Mouse (Mus musculus) neural tube, embryonic 12.5 days (tissue): ENCODE results near the gene Krt13. TPM values are rescaled to one million over a fixed set of nuclear protein-coding genes. Genes with fewer than 3 reads are reported as not detected.

Experiments
- ATAC-seq: fragments of 200-750 bp; cut with Nextera tagmentation; 2 replicates; pipeline ENCODE4 v1.8.0; 2017; ENCODE audit warnings: low read depth, mild to moderate bottlenecking, moderate TSS enrichment, moderate library complexity; ENCODE audit not compliant: low FRiP score
- H3K27ac ChIP-seq: fragments of 300-500 bp; sonication (generic); 2 replicates; pipeline ENCODE4 v1.5.1; 2016
- H3K27me3 ChIP-seq: fragments of 300-500 bp; sonication (generic); replicated peaks from 2 replicates; pipeline ENCODE4 v1.6.1; 2016; ENCODE audit warnings: mild to moderate bottlenecking
- H3K36me3 ChIP-seq: fragments of 300-500 bp; sonication (generic); 2 replicates; pipeline ENCODE4 v1.6.1; 2016; ENCODE audit warnings: mild to moderate bottlenecking
- H3K4me1 ChIP-seq: fragments of 300-500 bp; sonication (generic); 2 replicates; pipeline ENCODE4 v1.6.1; 2016
- H3K4me2 ChIP-seq: fragments of 300-500 bp; sonication (generic); replicated peaks from 2 replicates; pipeline ENCODE4 v1.6.1; 2016; ENCODE audit warnings: mild to moderate bottlenecking
- H3K4me3 ChIP-seq: fragments of 300-500 bp; sonication (generic); 2 replicates; pipeline ENCODE4 v1.5.1; 2016
- H3K9ac ChIP-seq: fragments of 300-500 bp; sonication (generic); 2 replicates; pipeline ENCODE4 v1.6.1; 2016; ENCODE audit warnings: mild to moderate bottlenecking
- H3K9me3 ChIP-seq: fragments of 300-500 bp; sonication (generic); 2 replicates; pipeline ENCODE4 v1.6.1; 2016; ENCODE audit warnings: mild to moderate bottlenecking
- WGBS: fragments of 180-500 bp; shearing (Covaris S2); methylation state at CpG from one replicate; pipeline ENCODE4 v1.1.7; 2016; 5-methylcytosine and 5-hydroxymethylcytosine counted together
- polyA plus RNA-seq: library from polyadenylated mRNA; unstranded; fragments of >200 nt; fragmentation: Nextera tagmentation; extraction: Ambion mirVana; gene quantifications from 2 replicates; pipeline ENCODE4 v1.2.1, GENCODE M21; 2016

Gene Krt13
- polyA plus RNA-seq, 1 experiment from 2014 or later, result 0.23 TPM

DNA sequence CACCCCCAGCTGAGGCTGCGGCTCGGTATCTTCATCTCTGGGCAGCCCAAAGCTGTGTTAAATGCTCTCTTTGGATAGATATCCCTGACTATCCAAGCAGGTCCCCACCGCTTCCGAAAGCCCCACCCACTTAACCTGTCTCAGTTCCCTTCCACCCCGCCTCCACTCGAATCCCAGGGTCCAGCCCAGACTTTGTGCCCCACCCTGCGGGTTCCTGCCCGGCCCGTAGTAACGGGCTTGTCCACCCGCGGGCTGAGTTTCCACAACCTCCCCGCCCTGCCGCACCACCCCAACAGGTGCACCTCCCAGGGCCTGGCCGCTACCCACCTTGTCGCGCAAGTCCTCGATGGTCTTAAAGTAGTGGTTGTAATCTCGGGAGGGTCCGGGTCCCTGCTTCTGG, 23.7 kb upstream of the Krt13 start:
- Histone ChIP-seq H3K4me2 (peak overlapping the region; percentile 48), H3K4me1 (peaks cover 9% of the 10 kb centered on the region), H3K36me3 (no peaks in the 10 kb centered on the region), H3K9ac (no peak overlapping the region), H3K27ac (no peak overlapping the region), H3K9me3 (no peaks in the 10 kb centered on the region), H3K4me3 (0 out of 2 replicates have a peak overlapping the region, but pooled peaks have one; percentile 13), H3K27me3 (peaks cover 33% of the 10 kb centered on the region)
- no peak for ATAC-seq
- WGBS, result under 1% methylated on average over 20 of the region's 20 CpGs

DNA sequence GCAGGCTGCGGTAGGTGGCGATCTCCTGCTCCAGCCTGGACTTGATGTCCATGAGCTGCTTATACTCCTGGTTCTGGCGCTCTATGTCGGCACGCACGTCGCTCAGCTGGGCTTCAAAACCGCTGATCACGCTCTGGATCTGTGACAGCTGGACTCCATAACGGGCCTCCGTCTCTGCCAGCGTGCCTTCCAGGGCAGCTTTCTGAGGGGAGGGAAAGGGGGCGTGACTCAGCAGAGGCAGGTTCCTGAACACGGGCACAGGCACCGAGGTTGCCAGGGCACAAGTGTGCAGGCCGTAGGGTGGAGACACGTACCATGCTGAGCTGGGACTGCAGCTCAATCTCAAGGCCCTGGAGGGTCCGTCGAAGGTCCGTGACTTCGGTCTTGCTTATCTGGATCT, 19.6 kb upstream of the Krt13 start:
- WGBS, result 87% methylated on average over 21 of the region's 21 CpGs
- no peaks in the 10 kb centered on the region for H3K36me3 ChIP-seq
- H3K4me2 ChIP-seq, result no peak overlapping the region
- peaks cover 21% of the 10 kb centered on the region for H3K4me1 ChIP-seq
- peaks cover 27% of the 10 kb centered on the region for H3K27me3 ChIP-seq
- ATAC-seq, result no peak
- no peak overlapping the region for H3K9ac ChIP-seq
- no peak overlapping the region for H3K27ac ChIP-seq
- no peak overlapping the region for H3K4me3 ChIP-seq
- H3K9me3 ChIP-seq, result no peaks in the 10 kb centered on the region

DNA sequence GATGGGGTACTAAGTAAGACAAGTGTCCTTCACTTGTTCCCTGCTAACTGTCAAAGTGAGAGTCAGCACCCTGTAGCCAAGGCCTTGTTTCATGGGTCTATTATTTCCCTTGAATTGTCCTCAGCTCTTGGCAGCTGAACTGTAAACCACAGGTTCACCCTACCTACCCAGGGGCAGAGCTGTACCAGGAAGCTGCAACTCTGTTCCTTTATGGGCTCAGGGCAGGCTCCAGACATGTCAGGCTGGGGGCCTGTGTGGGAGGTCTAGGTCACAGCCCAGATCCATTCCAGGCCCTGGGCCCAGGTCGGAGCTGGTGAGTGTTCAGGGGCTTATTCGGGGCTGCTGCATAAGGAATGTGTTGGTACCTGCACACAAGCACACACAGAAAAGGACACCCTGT, 18.0 kb upstream of the Krt13 start:
- ATAC-seq, result no peak
- Histone ChIP-seq H3K4me1 (peaks cover 11% of the 10 kb centered on the region; the same call in 1 of the 2 replicates), H3K4me2 (no peak overlapping the region), H3K36me3 (no peaks in the 10 kb centered on the region), H3K27ac (no peak overlapping the region), H3K4me3 (no peak overlapping the region), H3K27me3 (peaks cover 11% of the 10 kb centered on the region), H3K9ac (no peak overlapping the region), H3K9me3 (no peaks in the 10 kb centered on the region)
- 78% methylated on average over 2 of the region's 2 CpGs for WGBS

DNA sequence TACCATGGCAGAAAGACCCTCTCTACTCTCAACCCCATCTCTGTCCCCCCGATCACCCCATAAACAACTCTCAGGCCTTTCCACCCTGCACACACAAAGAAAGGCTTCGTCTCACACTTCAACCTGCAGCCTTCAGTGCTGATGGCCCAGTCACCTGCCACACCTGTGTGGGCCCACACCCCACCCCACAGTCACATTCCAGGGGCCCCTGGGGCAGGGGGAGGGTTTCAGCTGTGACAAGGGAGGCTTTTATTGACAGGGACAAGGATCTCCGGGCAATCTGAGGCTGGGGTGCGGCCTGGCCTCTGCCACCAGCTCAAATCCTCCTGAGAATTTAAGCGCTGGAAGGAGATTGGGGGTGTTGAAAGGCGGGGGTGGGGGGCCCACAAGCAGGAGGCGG, 17.4 kb upstream of the Krt13 start:
- Histone ChIP-seq H3K4me3 (no peak overlapping the region), H3K4me1 (peaks cover 11% of the 10 kb centered on the region; the same call in 1 of the 2 replicates), H3K9ac (no peak overlapping the region), H3K4me2 (no peak overlapping the region), H3K36me3 (no peaks in the 10 kb centered on the region), H3K27ac (no peak overlapping the region), H3K27me3 (peaks cover 5% of the 10 kb centered on the region; the same call in 1 of the 2 replicates), H3K9me3 (no peaks in the 10 kb centered on the region)
- WGBS, result 44% methylated on average over 7 of the region's 7 CpGs
- ATAC-seq, result no peak

DNA sequence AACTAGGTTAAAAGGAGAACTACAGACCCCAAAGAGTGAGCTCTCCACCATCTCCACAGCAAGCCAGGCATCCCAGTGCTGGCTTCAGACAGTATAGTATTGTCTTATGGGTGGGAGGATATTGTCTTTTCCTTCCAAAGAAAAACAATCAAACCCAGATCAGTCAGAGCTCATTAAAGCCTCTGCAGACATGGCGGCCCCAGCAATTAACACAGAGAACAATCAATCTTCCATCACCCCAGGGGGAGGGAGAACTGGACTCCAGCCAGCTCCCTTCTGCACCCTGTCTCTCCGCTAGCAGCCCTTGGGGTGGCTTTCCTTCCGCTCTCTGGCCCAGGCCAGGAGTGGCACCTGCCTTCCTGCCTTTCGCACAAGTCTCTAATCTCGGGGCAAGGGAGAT, 16.3 kb upstream of the Krt13 start:
- no peak overlapping the region for H3K4me3 ChIP-seq
- H3K4me2 ChIP-seq, result 0 out of 2 replicates have a peak overlapping the region, but pooled peaks have one; percentile 2
- no peak overlapping the region for H3K9ac ChIP-seq
- ATAC-seq, result no peak; the same call in 1 of the 2 replicates
- H3K36me3 ChIP-seq, result no peaks in the 10 kb centered on the region
- 0 out of 2 replicates have a peak, but pooled peaks cover 4% of the 10 kb centered on the region for H3K27me3 ChIP-seq
- H3K27ac ChIP-seq, result no peak overlapping the region
- 29% methylated on average over 5 of the region's 5 CpGs for WGBS
- peaks cover 11% of the 10 kb centered on the region; the same call in 1 of the 2 replicates for H3K4me1 ChIP-seq
- no peaks in the 10 kb centered on the region for H3K9me3 ChIP-seq

DNA sequence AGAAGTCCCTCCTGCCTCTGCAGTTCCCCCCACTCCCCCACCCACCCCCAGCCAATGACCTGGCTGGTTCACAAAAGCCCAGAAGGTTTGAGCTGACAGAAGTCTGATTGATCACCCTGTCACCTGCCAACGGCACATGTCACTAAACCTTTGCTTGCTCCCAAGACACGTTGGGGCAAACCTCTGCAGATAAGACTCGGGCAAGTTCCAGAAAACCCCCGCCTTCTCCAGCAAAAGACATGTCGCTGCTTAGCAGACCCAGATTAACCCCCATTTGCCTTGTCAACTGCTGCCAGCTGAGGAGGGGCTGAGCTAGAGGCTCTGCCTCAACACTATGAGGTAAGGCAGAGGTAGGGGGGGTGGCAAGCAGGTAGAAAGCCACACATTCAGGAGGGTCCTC, 15.2 kb upstream of the Krt13 start:
- H3K9ac ChIP-seq, result no peak overlapping the region
- WGBS, result 42% methylated on average over 5 of the region's 5 CpGs
- ATAC-seq, result no peak

DNA sequence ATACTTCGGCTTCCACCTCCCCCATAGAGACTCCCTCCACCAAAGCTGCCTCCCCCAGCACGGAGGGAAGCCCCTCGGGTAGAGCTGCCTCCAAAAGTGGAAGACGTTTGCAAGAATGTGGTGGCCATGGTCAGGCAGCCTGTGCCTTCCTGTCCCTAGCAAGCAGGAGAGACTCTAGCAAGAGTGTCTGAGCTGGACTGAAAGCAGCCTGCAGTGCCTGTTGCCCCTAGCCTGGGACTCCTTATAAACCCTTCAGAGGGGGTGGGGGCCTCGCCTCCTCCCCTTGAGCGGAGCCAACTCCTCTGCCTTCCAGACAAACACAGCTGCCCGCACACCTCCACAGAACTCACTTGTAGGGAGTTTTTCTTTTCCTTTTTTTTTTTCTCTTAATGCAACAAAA, 14.4 kb upstream of the Krt13 start, which contains the start of gene Krt15:
TSS of gene Krt15 (minus strand) at position 198 of the 400 bp plus-strand sequence.
- Histone ChIP-seq H3K9me3 (no peaks in the 10 kb centered on the region), H3K4me3 (no peak within 1 kb of the TSS), H3K4me2 (no peak within 1 kb of the TSS), H3K4me1 (peaks cover 11% of the 10 kb centered on the region; the same call in 1 of the 2 replicates), H3K27me3 (0 out of 2 replicates have a peak, but pooled peaks cover 6% of the 10 kb centered on the region), H3K27ac (no peak within 1 kb of the TSS), H3K9ac (no peak within 1 kb of the TSS), H3K36me3 (no peaks in the 10 kb centered on the region)
- WGBS, result 75% methylated on average over 7 of the region's 7 CpGs
- ATAC-seq, result no peak

More for the DNA sequence above, 15.2 kb upstream of the Krt13 start:
- Histone ChIP-seq H3K4me2 (no peak overlapping the region), H3K9me3 (no peaks in the 10 kb centered on the region), H3K36me3 (no peaks in the 10 kb centered on the region), H3K27me3 (0 out of 2 replicates have a peak, but pooled peaks cover 6% of the 10 kb centered on the region), H3K4me1 (peaks cover 11% of the 10 kb centered on the region; the same call in 1 of the 2 replicates), H3K27ac (no peak overlapping the region), H3K4me3 (no peak overlapping the region)

DNA sequence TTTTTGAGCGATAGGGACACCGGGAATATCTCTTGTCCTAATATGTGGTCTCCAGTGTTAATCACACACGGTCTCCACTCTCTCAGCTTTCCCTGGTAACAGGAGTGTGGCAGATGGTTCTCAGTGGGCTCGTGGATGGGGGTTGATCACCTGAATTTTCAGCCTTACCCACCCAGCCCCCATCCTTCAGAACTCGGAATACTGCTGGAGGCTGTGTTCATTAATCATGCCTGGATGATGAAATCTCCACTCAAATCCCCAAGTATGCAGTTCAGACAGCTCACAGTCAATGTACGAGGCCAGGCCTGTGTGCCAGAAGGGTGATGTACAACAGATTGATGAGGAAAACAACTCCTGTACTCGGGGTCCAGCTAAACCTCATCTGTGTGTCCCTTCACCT, 3.5 kb upstream of the Krt13 start:
- WGBS, result 85% methylated on average over 7 of the region's 7 CpGs

DNA sequence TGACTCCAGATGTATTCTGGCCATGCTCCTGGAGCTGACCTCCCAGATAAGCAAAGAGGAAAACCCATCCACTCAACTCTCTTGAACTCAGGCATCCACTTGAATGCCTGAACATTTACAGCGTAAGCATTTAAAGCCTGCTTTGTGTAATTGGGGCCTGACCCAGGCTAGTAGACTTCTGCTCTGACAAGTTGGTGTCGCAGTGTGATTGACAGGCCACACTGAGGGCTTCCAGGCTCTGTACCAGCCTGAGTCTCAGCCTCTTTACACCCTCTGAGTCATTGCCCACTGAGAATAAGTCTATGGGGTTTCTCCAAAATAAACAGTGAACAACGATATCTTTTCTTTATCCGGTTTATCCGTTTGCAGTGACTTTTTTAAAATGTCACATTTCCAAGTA, 1.0 kb downstream of the Krt13 start:
- Histone ChIP-seq H3K27me3 (no peaks in the 10 kb centered on the region), H3K9ac (no peak overlapping the region), H3K36me3 (no peaks in the 10 kb centered on the region), H3K4me1 (no peaks in the 10 kb centered on the region), H3K9me3 (no peaks in the 10 kb centered on the region), H3K4me3 (no peak overlapping the region), H3K27ac (no peak overlapping the region), H3K4me2 (no peak overlapping the region)
- 94% methylated on average over 5 of the region's 5 CpGs for WGBS
- no peak for ATAC-seq

More for the DNA sequence above, 3.5 kb upstream of the Krt13 start:
- Histone ChIP-seq H3K27me3 (no peaks in the 10 kb centered on the region), H3K4me2 (no peak overlapping the region), H3K4me3 (no peak overlapping the region), H3K9ac (no peak overlapping the region), H3K27ac (no peak overlapping the region), H3K4me1 (no peaks in the 10 kb centered on the region), H3K9me3 (no peaks in the 10 kb centered on the region), H3K36me3 (no peaks in the 10 kb centered on the region)
- ATAC-seq, result no peak

DNA sequence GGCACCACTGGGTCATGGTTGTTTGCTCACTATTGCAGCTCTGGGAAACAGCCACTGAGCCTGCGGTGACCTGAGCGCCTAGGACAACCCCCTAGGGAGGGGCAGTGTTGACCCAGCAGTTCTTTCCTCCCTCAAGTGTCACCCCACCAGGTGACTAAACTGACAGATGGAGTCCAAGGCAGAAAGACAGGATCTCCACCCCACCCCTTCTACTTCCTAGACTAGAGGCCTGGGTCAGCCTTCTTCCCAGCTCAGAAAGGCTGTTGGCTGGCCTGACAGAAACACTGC, 7.7 kb downstream of the Krt13 start:
- no peaks in the 10 kb centered on the region for H3K4me1 ChIP-seq
- H3K9ac ChIP-seq, result no peak overlapping the region

DNA sequence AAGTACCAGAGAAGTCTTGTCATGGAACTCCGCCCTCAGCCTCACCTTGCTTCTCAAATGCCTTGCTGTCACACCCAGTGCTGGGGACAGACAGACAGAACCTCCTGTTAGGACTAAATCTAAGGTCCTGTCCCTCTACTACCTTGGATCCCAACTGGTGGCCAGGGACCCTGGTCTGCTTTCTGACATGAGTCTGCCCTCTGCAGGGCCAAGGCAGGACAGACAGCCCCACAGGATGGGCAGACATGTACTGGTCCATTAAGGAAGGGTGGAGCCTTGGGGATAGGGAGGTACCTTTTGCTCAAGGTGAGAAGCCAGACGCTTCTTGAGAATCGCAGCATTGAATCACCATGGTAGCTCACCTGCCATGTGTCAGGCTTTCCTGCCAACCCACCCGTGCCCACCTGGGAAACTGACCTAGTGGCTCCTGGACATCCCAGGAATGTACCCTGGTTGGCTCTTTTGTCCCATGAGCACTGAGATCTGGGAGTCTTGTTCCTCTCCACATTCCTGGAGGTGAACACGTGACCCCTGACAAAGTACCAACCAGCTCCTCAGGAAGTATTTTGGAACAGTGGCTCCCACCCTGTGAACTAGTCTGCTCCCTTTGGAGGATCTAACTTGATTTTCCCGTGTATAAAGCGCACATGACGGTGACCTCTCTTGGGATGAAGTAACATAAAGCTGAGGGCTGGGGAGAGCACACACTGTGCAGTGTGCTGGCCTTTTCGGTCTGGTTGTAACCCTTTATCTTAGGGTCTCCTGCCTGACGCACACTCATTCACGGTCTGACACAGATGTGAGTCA, 8.2 kb downstream of the Krt13 start:
- ATAC-seq, result no peak
- WGBS, result 80% methylated on average over 11 of the region's 11 CpGs

More for the DNA sequence above, 7.7 kb downstream of the Krt13 start:
- Histone ChIP-seq H3K36me3 (no peaks in the 10 kb centered on the region), H3K27ac (no peak overlapping the region), H3K4me2 (no peak overlapping the region), H3K27me3 (no peaks in the 10 kb centered on the region), H3K9me3 (no peaks in the 10 kb centered on the region), H3K4me3 (no peak overlapping the region)
- ATAC-seq, result no peak
- WGBS, result 75% methylated on average over 2 of the region's 2 CpGs

DNA sequence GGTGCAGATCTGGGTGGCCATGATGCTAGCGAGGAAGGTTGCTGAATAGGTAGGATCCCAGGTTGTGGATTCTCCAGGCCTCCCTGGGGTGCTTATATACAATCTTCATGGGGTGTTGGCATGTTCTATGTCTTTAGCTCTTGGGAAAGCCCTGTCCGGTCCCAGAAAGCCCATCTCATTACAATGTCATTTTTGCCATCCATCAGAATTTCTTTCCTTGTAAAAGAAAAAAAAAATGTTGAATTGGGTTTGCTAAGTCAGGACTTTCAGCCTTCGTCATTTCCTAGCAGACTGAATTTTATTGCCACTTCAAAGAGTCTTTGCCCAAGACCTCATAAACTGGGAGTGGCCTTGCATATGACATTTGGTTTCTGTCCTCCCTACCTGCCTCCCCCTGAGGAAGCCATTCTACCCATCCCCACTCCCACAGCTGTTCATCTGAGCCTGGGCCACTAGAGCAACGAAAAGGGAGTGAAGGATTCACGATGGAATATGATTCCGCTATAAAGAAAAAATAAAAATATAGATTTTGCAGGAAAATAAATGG, 15.7 kb downstream of the Krt13 start, which contains the start of gene Krt36:
TSS of gene Krt36 (minus strand) at position 51 of the 547 bp plus-strand sequence.
- no peaks in the 10 kb centered on the region for H3K9me3 ChIP-seq
- no peak within 1 kb of the TSS for H3K9ac ChIP-seq
- H3K27ac ChIP-seq, result no peak within 1 kb of the TSS
- no peaks in the 10 kb centered on the region for H3K27me3 ChIP-seq
- H3K4me3 ChIP-seq, result no peak within 1 kb of the TSS
- ATAC-seq, result no peak
- no peaks in the 10 kb centered on the region for H3K36me3 ChIP-seq
- no peak within 1 kb of the TSS for H3K4me2 ChIP-seq
- 82% methylated on average over 6 of the region's 6 CpGs for WGBS
- H3K4me1 ChIP-seq, result no peaks in the 10 kb centered on the region

More for the DNA sequence above, 8.2 kb downstream of the Krt13 start:
- Histone ChIP-seq H3K4me2 (no peak overlapping the region), H3K27me3 (no peaks in the 10 kb centered on the region), H3K9me3 (no peaks in the 10 kb centered on the region), H3K36me3 (no peaks in the 10 kb centered on the region), H3K4me1 (no peaks in the 10 kb centered on the region), H3K4me3 (no peak overlapping the region), H3K27ac (no peak overlapping the region), H3K9ac (no peak overlapping the region)
